ENCODE assay signal across 19 mouse cellular contexts in the genomic region with DNA sequence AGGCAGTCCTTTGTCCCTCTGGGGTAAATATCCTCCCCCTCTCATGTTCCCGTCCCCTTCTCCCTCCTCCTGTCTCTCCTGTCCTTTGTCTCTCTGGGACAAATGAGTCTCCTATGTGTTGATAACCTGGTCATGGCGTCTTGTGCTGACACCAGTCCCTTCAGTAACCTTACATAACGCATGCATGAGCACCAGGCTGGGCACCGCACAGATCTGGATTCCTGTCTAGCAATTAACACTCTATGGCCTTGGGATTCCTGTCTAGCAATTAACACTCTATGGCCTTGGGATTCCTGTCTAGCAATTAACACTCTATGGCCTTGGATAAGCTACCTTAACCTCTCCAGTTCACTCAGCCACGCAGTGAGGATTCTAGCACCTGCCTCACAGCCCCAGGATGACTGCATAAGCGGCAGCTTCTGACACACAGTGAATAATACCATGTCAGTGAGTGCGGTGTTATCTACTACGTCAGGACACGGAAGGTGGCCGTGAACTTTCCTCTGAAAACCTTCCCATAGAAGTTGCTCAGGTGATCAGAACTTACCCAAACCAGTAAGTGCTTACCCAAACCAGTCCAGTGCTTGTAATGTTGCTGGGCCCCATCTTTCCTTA. TPM values are rescaled to one million over a fixed set of nuclear protein-coding genes. Genes with fewer than 3 reads are reported as not detected.
DNase-seq lines count a peak whose midpoint lies in the region; ATAC-seq and TF ChIP-seq lines count a peak whose summit lies in the region.
"Had no signal": no experiment of that assay in that cellular context is flagged by ENCODE, and none has a peak within 500 bp of the region (broad histone marks: within the 10 kb centered on the region; RNA-seq: fewer than 3 reads in every experiment).

No protein-coding gene starts in this region.

- no peak overlapping the region for H3K9ac ChIP-seq in forebrain, embryonic 12.5 days
- H3K9ac ChIP-seq in hindbrain, postnatal 0 days (replicated peaks; ENCODE audit: low read length): no peak overlapping the region
- no peak overlapping the region for H3K9ac ChIP-seq in hindbrain, embryonic 13.5 days
- no peak overlapping the region for H3K9ac ChIP-seq in intestine, postnatal 0 days (ENCODE audit: low read depth, low read length)
- H3K9ac ChIP-seq: hindbrain, embryonic 15.5 days had no signal

- TF ChIP-seq CTCF in hindbrain, postnatal 0 days (IDR thresholded peaks at IDR 0.05; ENCODE audit: low read depth): no peak
- no peak for TF ChIP-seq CTCF in intestine, postnatal 0 days (IDR thresholded peaks at IDR 0.05; ENCODE audit: low read depth)

- no peak overlapping the region for H3K4me3 ChIP-seq in forebrain, embryonic 12.5 days (replicated peaks)
- no peak overlapping the region for H3K4me3 ChIP-seq in forebrain, embryonic 10.5 days
- no peak overlapping the region for H3K4me3 ChIP-seq in hindbrain, postnatal 0 days (ENCODE audit: low read length)
- H3K4me3 ChIP-seq in hindbrain, embryonic 13.5 days: no peak overlapping the region
- no peak overlapping the region for H3K4me3 ChIP-seq in intestine, postnatal 0 days (ENCODE audit: low read depth, low read length)
- H3K4me3 ChIP-seq: embryonic facial prominence, embryonic 10.5 days; heart, embryonic 10.5 days; hindbrain, embryonic 15.5 days had no signal

- ATAC-seq in forebrain, embryonic 12.5 days (ENCODE audit: low FRiP score): peak; percentile 60; the same call in 1 of the 2 replicates
- ATAC-seq in hindbrain, postnatal 0 days: 0 out of 2 replicates have a peak, but pooled peaks have one; percentile 24
- no peak for ATAC-seq in hindbrain, embryonic 13.5 days (ENCODE audit: low FRiP score)
- peak; percentile 53; the same call in 1 of the 2 replicates for ATAC-seq in intestine, postnatal 0 days
- ATAC-seq: Patski had no signal

- peaks cover 34% of the 10 kb centered on the region for H3K36me3 ChIP-seq in forebrain, embryonic 12.5 days (replicated peaks)
- H3K36me3 ChIP-seq in forebrain, embryonic 10.5 days (replicated peaks): peaks cover 54% of the 10 kb centered on the region
- H3K36me3 ChIP-seq in hindbrain, postnatal 0 days (ENCODE audit: insufficient read depth, low read length): peaks cover 25% of the 10 kb centered on the region
- peaks cover 43% of the 10 kb centered on the region for H3K36me3 ChIP-seq in hindbrain, embryonic 13.5 days
- H3K36me3 ChIP-seq in intestine, postnatal 0 days (ENCODE audit: control insufficient read depth, insufficient read depth): peaks cover 23% of the 10 kb centered on the region

- no peaks in the 10 kb centered on the region for H3K27me3 ChIP-seq in forebrain, embryonic 12.5 days
- H3K27me3 ChIP-seq in forebrain, embryonic 10.5 days (ENCODE audit: poor library complexity, severe bottlenecking): no peaks in the 10 kb centered on the region
- no peaks in the 10 kb centered on the region for H3K27me3 ChIP-seq in hindbrain, postnatal 0 days (ENCODE audit: insufficient read depth, low read length)
- H3K27me3 ChIP-seq in hindbrain, embryonic 13.5 days: no peaks in the 10 kb centered on the region
- no peaks in the 10 kb centered on the region for H3K27me3 ChIP-seq in intestine, postnatal 0 days (replicated peaks; ENCODE audit: control insufficient read depth, insufficient read depth, low read length)
- H3K27me3 ChIP-seq: hindbrain, embryonic 15.5 days; Patski had no signal

- no peaks in the 10 kb centered on the region for H3K4me1 ChIP-seq in forebrain, embryonic 12.5 days
- H3K4me1 ChIP-seq in forebrain, embryonic 10.5 days: no peaks in the 10 kb centered on the region
- no peaks in the 10 kb centered on the region for H3K4me1 ChIP-seq in hindbrain, postnatal 0 days (ENCODE audit: insufficient read depth, low read length)
- H3K4me1 ChIP-seq in hindbrain, embryonic 13.5 days (replicated peaks): no peaks in the 10 kb centered on the region
- no peaks in the 10 kb centered on the region for H3K4me1 ChIP-seq in intestine, postnatal 0 days (replicated peaks; ENCODE audit: control insufficient read depth, insufficient read depth, low read length)
- H3K4me1 ChIP-seq: embryonic facial prominence, embryonic 10.5 days; heart, embryonic 10.5 days; hindbrain, embryonic 15.5 days had no signal

- DNase-seq in forebrain, embryonic 10.5 days (ENCODE audit: extremely low spot score, low spot score): no peak
- no peak for DNase-seq in hindbrain, postnatal 0 days (ENCODE audit: low spot score)
- peak; percentile 29 for DNase-seq in ZHBTc4 (ENCODE audit: low read depth, low spot score)
- no peak for DNase-seq in left cerebral cortex, adult 11 months (ENCODE audit: low spot score)
- no peak for DNase-seq in thymus, adult 18-20 months
- DNase-seq: adrenal gland, adult 2 months; adrenal gland, postnatal 25 days; cerebellum, adult 2 months; cerebellum, postnatal 10 days; gastrocnemius, postnatal 36 days; heart, adult 18-20 months; heart, postnatal 10 days had no signal

- H3K27ac ChIP-seq in forebrain, embryonic 12.5 days: 0 out of 2 replicates have a peak overlapping the region, but pooled peaks have one; percentile 32
- no peak overlapping the region for H3K27ac ChIP-seq in forebrain, embryonic 10.5 days
- H3K27ac ChIP-seq in hindbrain, postnatal 0 days: no peak overlapping the region
- no peak overlapping the region for H3K27ac ChIP-seq in hindbrain, embryonic 13.5 days
- no peak overlapping the region for H3K27ac ChIP-seq in intestine, postnatal 0 days (ENCODE audit: low read depth, low read length)
- H3K27ac ChIP-seq: embryonic facial prominence, embryonic 10.5 days; heart, embryonic 10.5 days; hindbrain, embryonic 15.5 days had no signal

- WGBS in forebrain, embryonic 12.5 days: 76% methylated on average over 10 of the region's 10 CpGs
- WGBS in forebrain, embryonic 10.5 days: 87% methylated on average over 10 of the region's 10 CpGs
- 81% methylated on average over 10 of the region's 10 CpGs for WGBS in hindbrain, postnatal 0 days
- WGBS in hindbrain, embryonic 13.5 days: 83% methylated on average over 10 of the region's 10 CpGs
- 54% methylated on average over 10 of the region's 10 CpGs for WGBS in intestine, postnatal 0 days

- H3K9me3 ChIP-seq in forebrain, embryonic 12.5 days: no peaks in the 10 kb centered on the region
- peaks cover 4% of the 10 kb centered on the region; the same call in 1 of the 2 replicates for H3K9me3 ChIP-seq in forebrain, embryonic 10.5 days
- no peaks in the 10 kb centered on the region for H3K9me3 ChIP-seq in hindbrain, postnatal 0 days (ENCODE audit: low read length)
- no peaks in the 10 kb centered on the region for H3K9me3 ChIP-seq in hindbrain, embryonic 13.5 days
- H3K9me3 ChIP-seq in intestine, postnatal 0 days (ENCODE audit: control insufficient read depth): no peaks in the 10 kb centered on the region
- H3K9me3 ChIP-seq: embryonic facial prominence, embryonic 10.5 days; heart, embryonic 10.5 days; hindbrain, embryonic 15.5 days had no signal

- H3K4me2 ChIP-seq in forebrain, embryonic 12.5 days: no peak overlapping the region
- H3K4me2 ChIP-seq in hindbrain, postnatal 0 days (ENCODE audit: low read depth, low read length): no peak overlapping the region
- no peak overlapping the region for H3K4me2 ChIP-seq in hindbrain, embryonic 13.5 days
- 0 out of 2 replicates have a peak overlapping the region, but pooled peaks have one; percentile 0 for H3K4me2 ChIP-seq in intestine, postnatal 0 days (replicated peaks; ENCODE audit: low read depth)
- H3K4me2 ChIP-seq: hindbrain, embryonic 15.5 days had no signal

RNA-seq across cellular contexts. Expression of a gene that starts 38.2 kb away (rescaled TPM):
- polyA plus RNA-seq in forebrain, embryonic 12.5 days (2016; fragmentation: Nextera tagmentation; extraction: Ambion mirVana): 29.5 and 31.7 TPM in 2 replicates
- polyA plus RNA-seq in forebrain, embryonic 10.5 days (2016; fragmentation: Nextera tagmentation; extraction: Ambion mirVana): 26.0 and 26.7 TPM in 2 replicates
- total RNA-seq in hindbrain, postnatal 0 days (2014; rRNA removed): 9.4 and 10.6 TPM in 2 replicates
- polyA plus RNA-seq in hindbrain, postnatal 0 days (2015; fragmentation: Nextera tagmentation; extraction: Ambion mirVana): 11.1 and 12.7 TPM in 2 replicates
- 18.6 and 21.1 TPM in 2 replicates for polyA plus RNA-seq in hindbrain, embryonic 13.5 days (2015; fragmentation: Nextera tagmentation; extraction: Ambion mirVana)
- 6.7 and 7.4 TPM in 2 replicates for polyA plus RNA-seq in intestine, postnatal 0 days (2015; fragmentation: Nextera tagmentation; extraction: Ambion mirVana)

RNA-seq across cellular contexts. Expression of a gene that starts 38.3 kb away (rescaled TPM):
- 174 and 181 TPM in 2 replicates for polyA plus RNA-seq in forebrain, embryonic 12.5 days (2016; fragmentation: Nextera tagmentation; extraction: Ambion mirVana)
- 202 and 217 TPM in 2 replicates for polyA plus RNA-seq in forebrain, embryonic 10.5 days (2016; fragmentation: Nextera tagmentation; extraction: Ambion mirVana)
- total RNA-seq in hindbrain, postnatal 0 days (2014; rRNA removed): 26.3 and 26.5 TPM in 2 replicates
- 183 and 192 TPM in 2 replicates for polyA plus RNA-seq in hindbrain, postnatal 0 days (2015; fragmentation: Nextera tagmentation; extraction: Ambion mirVana)
- polyA plus RNA-seq in hindbrain, embryonic 13.5 days (2015; fragmentation: Nextera tagmentation; extraction: Ambion mirVana): 171 and 184 TPM in 2 replicates
- 195 and 203 TPM in 2 replicates for polyA plus RNA-seq in intestine, postnatal 0 days (2015; fragmentation: Nextera tagmentation; extraction: Ambion mirVana)

RNA-seq across cellular contexts. Expression of a gene that starts 40.6 kb away (rescaled TPM):
- polyA plus RNA-seq in forebrain, embryonic 12.5 days (2016; fragmentation: Nextera tagmentation; extraction: Ambion mirVana): 0.54 and 0.82 TPM in 2 replicates
- 0.59 and 0.79 TPM in 2 replicates for polyA plus RNA-seq in forebrain, embryonic 10.5 days (2016; fragmentation: Nextera tagmentation; extraction: Ambion mirVana)
- 1.3 and 1.7 TPM in 2 replicates for total RNA-seq in hindbrain, postnatal 0 days (2014; rRNA removed)
- polyA plus RNA-seq in hindbrain, postnatal 0 days (2015; fragmentation: Nextera tagmentation; extraction: Ambion mirVana): 0.79 and 0.91 TPM in 2 replicates
- 0.74 and 0.87 TPM in 2 replicates for polyA plus RNA-seq in hindbrain, embryonic 13.5 days (2015; fragmentation: Nextera tagmentation; extraction: Ambion mirVana)
- polyA plus RNA-seq in intestine, postnatal 0 days (2015; fragmentation: Nextera tagmentation; extraction: Ambion mirVana): 0.82 and 1.0 TPM in 2 replicates
